Mouse (Mus musculus): ENCODE data around the gene Zfp367. TPM values are rescaled to one million over a fixed set of nuclear protein-coding genes. Genes with fewer than 3 reads are reported as not detected.

The Zfp367 gene
- 10 to 100 TPM; 19.6 to 22.3 TPM for total RNA-seq (2021)
- long read RNA-seq, experiment 1, partial matches to known transcripts: 0 of 8 reads
- long read RNA-seq, experiment 1, other reads (novel, unspliced or antisense): 5 of 8 reads
- long read RNA-seq, experiment 2, transcript Zfp367-204 (5 exons, 641 nt): major isoform, 9 of 20 reads
- long read RNA-seq, experiment 2, partial matches to known transcripts: 0 of 20 reads
- long read RNA-seq, experiment 2, other reads (novel, unspliced or antisense): 10 of 20 reads

- DNase-seq: peak; percentile 92 to 97
- intact Hi-C loops (cut with DNase I): no loop called here
These were observed at the start of gene Zfp367 for GRCm38 (mm10) chr13:64153083-64153682. TSS of gene Zfp367 (minus strand) at chr13:64153202.

- DNase-seq: no peak
- intact Hi-C loops (cut with DNase I): no loop called here
These were observed 47.9 kb upstream of the Zfp367 start for GRCm38 (mm10) chr13:64200911-64201310.

DNA sequence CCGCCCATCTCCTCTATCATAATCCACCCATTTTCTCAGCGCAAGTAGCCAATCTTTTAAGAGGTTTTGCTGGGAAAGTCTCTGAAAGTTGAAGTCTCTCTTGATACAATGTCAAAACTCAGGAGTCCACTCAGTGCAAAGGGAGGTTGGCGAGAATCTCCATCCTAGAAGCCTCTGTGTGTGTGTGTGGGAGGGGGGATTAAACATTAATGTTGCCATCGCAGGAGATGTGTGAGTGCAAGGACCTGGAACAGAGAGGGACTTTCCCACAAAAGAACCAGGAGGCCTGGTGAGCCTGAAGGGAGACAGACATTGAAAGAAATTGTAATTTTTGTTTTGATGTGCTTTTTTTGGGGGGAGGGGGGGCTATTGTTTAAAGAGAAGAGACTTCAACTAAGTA lies 45.3 kb upstream of the Zfp367 start:
- DNase-seq: no peak
- intact Hi-C loops (cut with DNase I): no loop called here

DNA sequence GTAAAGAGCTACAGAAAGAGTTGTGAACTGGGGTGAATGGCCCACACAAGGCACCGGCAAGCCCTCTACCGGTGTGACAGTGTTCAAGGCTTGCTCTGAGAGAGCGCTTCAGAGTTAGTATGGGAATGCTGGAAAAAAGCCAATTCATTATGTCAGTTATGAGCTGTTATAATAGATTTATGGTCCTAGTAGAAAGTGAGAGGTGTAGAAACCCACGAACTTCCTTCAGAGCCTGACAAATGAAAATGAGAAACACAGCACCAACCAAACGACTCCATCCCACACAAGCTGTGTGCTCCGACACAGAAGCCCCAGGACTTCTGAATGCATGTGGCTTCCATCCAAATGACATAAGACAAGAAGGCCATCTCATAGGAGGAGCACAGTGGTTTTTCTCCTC lies 44.9 kb upstream of the Zfp367 start:
- DNase-seq: no peak
- intact Hi-C loops (cut with DNase I): no loop called here

GRCm38 (mm10) chr13:64187065-64187464 lies 34.1 kb upstream of the Zfp367 start:
- no peak for DNase-seq
- intact Hi-C loops (cut with DNase I): loop anchor here (10.0 kb wide), 1 partner anchor 248 kb away; the partner anchor contains the start of gene Cdk20

- intact Hi-C loops (cut with DNase I): loop anchor here (10.0 kb wide), 1 partner anchor 248 kb away; the partner anchor contains the start of gene Cdk20
These were observed 33.5 kb upstream of the Zfp367 start for GRCm38 (mm10) chr13:64186516-64186915.

DNA sequence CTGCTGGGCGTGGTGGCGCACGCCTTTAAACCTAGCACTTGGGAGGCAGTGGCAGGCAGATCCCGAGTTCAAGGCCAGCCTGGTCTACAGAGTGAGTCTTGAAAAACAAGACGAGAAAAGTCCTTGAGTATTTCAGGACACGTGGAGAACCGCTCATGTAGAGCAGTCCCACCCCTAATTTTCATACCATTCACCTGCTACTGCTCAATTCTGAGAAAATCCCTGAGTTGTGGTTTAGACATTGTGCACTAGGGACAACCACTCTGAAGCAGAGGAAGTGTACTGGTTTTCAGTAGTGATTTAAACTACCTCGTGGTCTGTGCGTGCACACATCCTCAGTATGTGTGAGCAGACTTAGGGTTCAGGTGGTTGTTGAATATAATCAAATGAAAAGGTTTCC lies 32.6 kb upstream of the Zfp367 start:
- no peak for DNase-seq
- intact Hi-C loops (cut with DNase I): loop anchor here (10.0 kb wide), 1 partner anchor 249 kb away; the partner anchor contains the start of gene Cdk20

More at GRCm38 (mm10) chr13:64186516-64186915, 33.5 kb upstream of the Zfp367 start:
- no peak for DNase-seq

DNA sequence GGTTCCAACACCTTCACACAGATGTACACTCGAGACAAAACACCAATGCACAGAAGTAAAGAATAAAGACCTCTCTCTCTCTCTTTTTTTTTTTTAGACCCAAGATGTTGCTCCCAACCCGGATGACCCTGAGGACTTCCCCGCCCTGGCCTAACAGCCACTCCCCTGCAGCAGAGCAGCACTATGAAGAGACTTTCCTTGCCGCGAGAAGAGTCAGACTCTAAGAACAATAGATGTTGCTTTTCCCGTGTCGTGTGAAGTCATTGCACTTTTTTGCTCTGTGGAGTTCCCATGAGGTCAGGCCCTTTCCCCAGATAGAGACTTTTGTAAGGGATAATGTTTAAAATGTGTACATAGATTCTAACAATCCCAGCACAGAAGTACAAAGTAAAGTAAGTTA lies 32.2 kb upstream of the Zfp367 start:
- DNase-seq: no peak
- intact Hi-C loops (cut with DNase I): loop anchor here (10.0 kb wide), 1 partner anchor 250 kb away; the partner anchor contains the start of gene Cdk20

GRCm38 (mm10) chr13:64184361-64184760 lies 31.4 kb upstream of the Zfp367 start:
- DNase-seq: no peak
- intact Hi-C loops (cut with DNase I): loop anchor here (5.0 to 10.0 kb wide), 2 partner anchors 123 to 250 kb away; partner anchors contain the start of gene Cdk20

- intact Hi-C loops (cut with DNase I): loop anchor here (5.0 to 10.0 kb wide), 2 partner anchors 124 to 251 kb away; partner anchors contain the start of gene Cdk20
- DNase-seq: no peak
These were observed 30.6 kb upstream of the Zfp367 start for GRCm38 (mm10) chr13:64183583-64183982.

DNA sequence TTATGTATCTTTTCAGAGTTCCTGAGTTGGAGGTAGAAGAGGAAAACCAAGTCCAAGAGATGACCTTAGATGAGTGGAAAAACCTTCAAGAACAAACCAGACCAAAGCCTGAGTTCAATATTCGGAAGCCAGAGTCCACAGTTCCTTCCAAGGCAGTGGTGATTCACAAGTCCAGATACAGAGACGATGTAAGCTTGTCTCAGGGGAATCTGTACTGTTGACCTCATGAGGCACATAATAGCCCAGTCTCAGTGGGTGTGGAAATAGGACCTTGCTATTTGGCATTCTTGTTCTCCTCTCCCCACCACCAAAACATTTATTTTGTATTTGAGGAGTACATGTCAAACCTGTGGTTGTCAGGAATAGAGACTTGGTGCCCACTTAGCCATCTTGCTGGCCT lies 29.1 kb upstream of the Zfp367 start:
- intact Hi-C loops (cut with DNase I): loop anchor here (5.0 to 10.0 kb wide), 2 partner anchors 125 to 253 kb away; partner anchors contain the start of gene Cdk20
- no peak for DNase-seq

GRCm38 (mm10) chr13:64180888-64181287 lies 27.9 kb upstream of the Zfp367 start:
- intact Hi-C loops (cut with DNase I): loop anchor here (5.0 to 10.0 kb wide), 2 partner anchors 126 to 254 kb away; partner anchors contain the start of gene Cdk20
- DNase-seq: peak in 1 of 2 experiments; percentile 26

DNA sequence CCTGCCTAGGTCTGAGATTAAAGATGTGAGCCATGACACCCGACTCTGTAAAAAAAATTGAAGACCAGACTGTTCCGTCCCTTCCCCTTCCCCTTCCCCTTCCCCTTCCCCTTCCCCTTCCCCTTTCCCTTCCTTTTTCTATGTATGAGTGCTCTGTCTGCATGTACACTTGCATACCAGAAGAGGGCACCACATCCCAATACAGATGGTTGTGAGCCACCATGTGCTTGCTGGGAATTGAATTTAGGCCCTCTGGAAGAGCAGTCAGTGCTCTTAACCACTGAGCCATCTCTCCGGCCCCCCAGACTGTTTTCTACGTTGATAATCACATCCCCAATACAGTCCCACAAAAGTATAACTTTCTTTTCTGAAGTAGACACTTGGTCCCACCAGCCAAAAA lies 27.3 kb upstream of the Zfp367 start:
- intact Hi-C loops (cut with DNase I): loop anchor here (5.0 to 10.0 kb wide), 2 partner anchors 127 to 255 kb away; partner anchors contain the start of gene Cdk20

DNA sequence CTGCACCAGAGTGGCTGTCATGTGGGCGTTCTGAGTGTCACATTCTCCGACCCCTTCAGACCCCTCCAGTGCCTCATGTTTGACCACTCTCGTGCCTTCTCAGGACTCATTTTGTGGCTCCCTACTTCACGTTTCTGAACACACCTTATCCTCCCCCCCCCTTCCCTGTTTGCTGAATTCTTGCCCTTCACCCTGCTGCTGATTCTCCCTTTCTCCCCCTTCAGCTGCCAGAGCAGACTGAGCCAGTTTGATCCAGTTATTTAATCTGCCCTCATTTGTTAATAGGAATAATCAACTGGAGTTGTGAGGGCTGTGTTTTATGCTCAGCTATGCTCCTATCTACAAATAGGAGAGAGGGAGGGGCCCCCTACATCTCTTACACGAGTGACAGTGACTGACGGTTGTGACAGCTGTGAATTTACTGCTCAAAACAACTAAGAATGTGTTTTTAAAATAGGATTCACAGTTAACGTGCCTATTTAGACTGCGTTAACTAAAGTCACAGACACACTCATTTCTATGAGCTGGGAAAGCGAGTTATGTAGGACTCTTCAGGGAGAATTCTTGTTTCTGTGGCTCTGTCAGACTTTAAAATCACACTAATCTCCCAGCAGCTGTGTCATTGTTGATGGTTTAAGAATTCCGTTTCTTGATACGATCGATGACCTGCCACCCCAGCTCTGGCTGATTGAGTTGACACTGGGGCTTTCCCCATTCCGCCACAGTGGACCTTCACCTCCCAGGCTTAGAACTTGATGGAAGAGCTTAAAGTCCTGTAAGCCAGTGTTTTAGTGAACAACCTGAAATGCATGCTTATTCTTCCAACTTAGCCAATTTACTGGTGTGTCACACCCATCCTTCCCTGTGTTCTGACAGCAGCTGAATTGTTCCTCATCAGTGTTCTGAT lies 26.0 kb upstream of the Zfp367 start:
- intact Hi-C loops (cut with DNase I): no loop called here
- DNase-seq: no peak

More for the DNA sequence above, 27.3 kb upstream of the Zfp367 start:
- DNase-seq: no peak

GRCm38 (mm10) chr13:64178000-64178399 lies 25.0 kb upstream of the Zfp367 start:
- intact Hi-C loops (cut with DNase I): no loop called here
- DNase-seq: no peak

DNA sequence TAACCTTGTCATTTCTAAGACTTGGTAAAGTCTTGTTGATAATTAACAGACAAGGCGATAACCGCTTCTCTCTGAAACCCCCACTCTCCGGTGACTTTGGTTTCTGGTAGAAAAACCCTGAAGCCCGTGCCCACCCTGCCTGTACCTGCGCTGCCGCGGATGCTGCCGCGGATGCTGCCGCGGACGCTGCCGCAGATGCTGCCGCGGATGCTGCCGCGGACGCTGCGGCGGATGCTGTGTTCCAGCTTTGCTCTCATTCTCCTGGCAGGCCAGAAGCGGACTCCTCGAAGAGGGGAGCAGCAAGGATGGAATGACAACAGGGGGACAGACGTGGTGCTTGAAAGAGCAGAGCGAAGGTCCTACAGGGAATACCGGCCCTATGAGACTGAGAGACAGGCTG lies 16.7 kb upstream of the Zfp367 start:
- DNase-seq: no peak
- intact Hi-C loops (cut with DNase I): no loop called here

DNA sequence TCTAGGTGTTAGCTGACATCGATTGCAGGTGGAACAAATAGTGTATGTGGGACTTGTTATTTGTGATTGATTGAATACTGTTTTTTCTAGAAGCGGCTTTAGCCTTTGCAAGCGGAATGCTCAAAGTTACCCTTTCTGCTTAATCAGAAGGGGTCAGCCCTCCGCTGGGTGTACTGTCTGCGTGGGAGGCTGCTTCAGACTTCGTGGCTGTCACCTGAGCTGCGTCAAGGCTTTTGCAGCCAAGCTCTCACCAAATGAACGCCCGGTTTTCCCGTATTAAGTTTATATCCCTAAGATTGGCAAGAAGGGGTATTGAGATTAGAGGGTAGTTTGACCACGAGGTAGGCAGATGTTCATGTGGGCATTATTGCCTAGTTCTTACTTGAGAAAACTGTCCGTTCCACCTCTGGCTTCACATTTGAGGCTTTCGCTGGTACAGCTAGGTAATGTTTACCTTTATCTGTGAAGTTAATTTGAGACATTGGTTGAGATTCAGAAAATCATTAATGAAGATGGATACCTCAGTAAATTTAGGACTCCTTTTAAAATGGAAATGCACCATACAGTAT lies 10.2 kb upstream of the Zfp367 start:
- DNase-seq: no peak
- intact Hi-C loops (cut with DNase I): no loop called here

DNA sequence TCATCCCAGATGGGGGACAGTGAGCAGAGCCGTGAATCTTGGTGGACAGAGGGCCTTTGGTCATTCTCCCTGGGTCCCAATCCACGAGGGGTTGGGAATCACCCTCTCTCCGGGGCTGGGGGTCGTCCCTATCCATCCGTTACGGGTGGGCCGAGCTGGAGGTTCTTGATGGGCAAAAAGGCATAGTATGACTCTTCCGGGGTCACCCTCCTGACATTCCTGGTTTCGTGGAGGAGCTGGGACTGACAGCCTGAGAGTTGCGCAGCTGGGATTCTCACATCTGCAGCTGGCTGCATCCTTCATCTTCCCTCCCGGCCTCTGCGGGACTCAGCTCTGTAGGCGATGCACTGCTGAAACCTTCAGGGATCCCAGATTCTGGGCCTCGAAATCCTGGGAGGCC lies 9.6 kb upstream of the Zfp367 start:
- DNase-seq: no peak
- intact Hi-C loops (cut with DNase I): no loop called here

DNA sequence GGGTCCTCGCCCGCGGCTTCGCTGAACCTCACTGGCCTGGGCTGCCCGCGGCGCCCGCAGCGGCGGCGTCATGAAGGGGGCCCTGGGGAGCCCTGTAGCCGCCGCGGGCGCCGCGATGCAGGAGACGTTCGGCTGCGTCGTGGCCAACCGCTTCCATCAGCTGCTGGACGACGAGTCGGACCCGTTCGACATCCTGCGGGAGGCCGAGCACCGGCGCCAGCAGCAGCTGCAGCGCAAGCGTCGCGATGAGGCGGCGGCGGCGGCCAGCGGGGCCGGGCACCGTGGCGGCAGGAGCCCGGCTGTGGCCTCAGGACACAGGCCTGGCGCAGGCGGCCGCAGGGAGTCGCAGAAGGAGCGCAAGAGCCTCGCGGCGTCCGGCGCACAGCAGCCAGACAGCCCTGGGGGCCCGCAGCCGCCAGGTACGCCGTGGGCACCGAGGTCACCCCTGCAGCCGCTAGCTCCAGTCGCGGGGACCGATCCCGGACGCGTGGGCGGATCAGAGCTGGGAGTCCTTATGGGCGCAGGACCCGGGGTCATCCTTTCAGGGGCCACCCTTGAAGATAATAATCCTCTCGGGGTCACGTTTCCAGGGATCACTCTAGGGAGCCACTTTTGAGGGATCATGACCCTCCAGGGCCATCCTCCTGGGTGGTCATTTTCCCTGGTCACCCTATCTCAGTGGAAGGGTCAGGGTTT lies 9.1 kb upstream of the Zfp367 start:
- DNase-seq: no peak
- intact Hi-C loops (cut with DNase I): no loop called here

DNA sequence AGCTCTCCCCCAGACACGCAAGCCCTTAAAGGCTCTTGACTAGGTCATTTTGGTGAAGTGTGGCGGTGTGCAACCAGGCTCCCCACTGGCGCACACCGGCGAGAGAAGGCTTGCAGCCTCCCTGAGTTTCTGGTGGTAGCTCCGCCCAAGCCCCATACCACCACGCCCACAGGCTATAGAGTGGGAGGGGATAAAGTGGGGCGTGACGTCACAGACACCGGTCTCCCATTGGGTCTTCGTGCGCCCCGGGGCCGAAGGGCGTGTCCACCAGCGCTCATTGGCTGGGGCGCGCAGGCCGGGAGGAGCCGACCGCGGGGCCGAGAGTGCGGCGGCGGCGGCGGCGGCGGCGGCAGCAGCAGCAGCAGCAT lies 8.5 kb upstream of the Zfp367 start, which contains the start of gene Habp4:
Gene Habp4 (plus strand): TSS at position 277 of the 368 bp plus-strand sequence.
- peak; percentile 94 to 97 for DNase-seq
- intact Hi-C loops (cut with DNase I): no loop called here

Data from gastrocnemius, postnatal 36 days (tissue).